Mouse (Mus musculus) thymus, postnatal 4 days (tissue): ENCODE results near the gene Rreb1.

Source experiments
- DNase-seq: peaks from one replicate; pipeline ENCODE4 v3.0.0; 2021

Gene Rreb1

GRCm38 (mm10) chr13:37993704-37994404, 215.7 kb downstream of the Rreb1 start, which contains the start of gene Ssr1:
Gene Ssr1 (minus strand): TSS chr13:37994217.
- DNase-seq = peak; percentile 99

GRCm38 (mm10) chr13:37994405-37994749, 216.2 kb downstream of the Rreb1 start:
- DNase-seq = no peak

- DNase-seq = no peak
Observed at GRCm38 (mm10) chr13:37999713-38000112, 221.5 kb downstream of the Rreb1 start.
